Mouse (Mus musculus) cerebellum, postnatal 14 days (tissue): ENCODE results near the gene Slc9a3r1.

Experiments
- DNase-seq, 2 experiments: peaks; one replicate each; pipeline ENCODE4 v3.0.0; 2021; ENCODE audit warnings: mixed read lengths in 2 of 2

Slc9a3r1 gene

GRCm38 (mm10) chr11:115163568-115164150, 518 bp downstream of the Slc9a3r1 start:
- peak in 1 of 2 experiments; percentile 51 for DNase-seq

DNA sequence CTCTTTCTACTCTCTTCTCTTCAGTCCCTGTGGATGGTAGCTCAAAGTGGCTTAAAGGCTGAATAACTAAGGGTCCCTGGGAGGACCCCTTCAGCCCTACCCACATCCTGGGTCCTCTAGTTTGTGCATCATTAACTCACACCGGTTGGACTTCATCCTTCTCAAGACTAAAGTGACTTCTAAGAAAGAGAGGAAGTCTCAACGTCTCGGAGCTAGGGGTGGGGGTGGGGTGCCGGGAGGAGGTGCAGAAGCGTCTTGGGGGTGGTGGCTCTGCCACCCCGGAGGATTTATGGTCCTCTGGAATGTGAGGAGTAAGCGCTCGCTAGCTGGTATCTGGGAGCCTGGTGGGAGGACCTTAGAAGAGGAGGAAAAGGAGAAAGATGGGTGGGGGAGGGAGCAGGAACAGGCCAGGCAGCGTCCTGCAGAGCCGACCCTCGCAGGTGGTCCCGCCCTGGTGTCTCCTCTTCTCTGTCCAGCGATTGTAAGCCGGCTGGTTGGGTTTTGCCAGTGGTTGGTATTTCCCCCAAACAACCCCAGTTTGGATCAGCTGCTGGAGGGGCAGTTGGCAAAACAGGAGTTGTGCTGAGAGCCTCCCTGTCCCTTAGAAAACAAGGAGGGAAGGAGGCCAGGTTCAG, 1.3 kb downstream of the Slc9a3r1 start:
- no peak for DNase-seq

- DNase-seq: peak; percentile 50 to 57
Observed at GRCm38 (mm10) chr11:115164976-115165374, 1.8 kb downstream of the Slc9a3r1 start.

DNA sequence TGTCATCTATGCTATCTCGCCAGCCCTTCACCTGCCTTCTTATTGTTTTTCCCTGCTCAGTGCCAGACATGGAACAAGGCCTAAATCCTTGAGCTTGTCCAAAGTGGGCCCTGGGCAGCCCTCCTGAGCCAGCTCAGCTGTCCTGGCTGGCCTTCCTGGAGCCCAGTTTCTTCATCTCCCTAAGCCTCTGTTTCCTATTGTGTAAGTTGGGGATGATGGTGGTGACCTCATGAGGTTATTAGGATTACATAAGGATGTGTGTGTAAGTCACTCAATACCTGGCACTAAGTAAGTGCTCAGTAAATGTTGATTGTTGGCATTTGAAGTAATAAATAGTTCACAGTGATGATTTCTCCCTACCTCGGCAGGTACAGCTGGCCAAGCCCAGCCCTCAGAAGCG, 3.6 kb downstream of the Slc9a3r1 start:
- DNase-seq: no peak

- no peak for DNase-seq
Observed at GRCm38 (mm10) chr11:115167631-115168249, 4.6 kb downstream of the Slc9a3r1 start.

- no peak for DNase-seq
Observed at GRCm38 (mm10) chr11:115169430-115169829, 6.3 kb downstream of the Slc9a3r1 start.

- peak; percentile 52 to 63 for DNase-seq
Observed at GRCm38 (mm10) chr11:115171125-115171524, 8.0 kb downstream of the Slc9a3r1 start.

DNA sequence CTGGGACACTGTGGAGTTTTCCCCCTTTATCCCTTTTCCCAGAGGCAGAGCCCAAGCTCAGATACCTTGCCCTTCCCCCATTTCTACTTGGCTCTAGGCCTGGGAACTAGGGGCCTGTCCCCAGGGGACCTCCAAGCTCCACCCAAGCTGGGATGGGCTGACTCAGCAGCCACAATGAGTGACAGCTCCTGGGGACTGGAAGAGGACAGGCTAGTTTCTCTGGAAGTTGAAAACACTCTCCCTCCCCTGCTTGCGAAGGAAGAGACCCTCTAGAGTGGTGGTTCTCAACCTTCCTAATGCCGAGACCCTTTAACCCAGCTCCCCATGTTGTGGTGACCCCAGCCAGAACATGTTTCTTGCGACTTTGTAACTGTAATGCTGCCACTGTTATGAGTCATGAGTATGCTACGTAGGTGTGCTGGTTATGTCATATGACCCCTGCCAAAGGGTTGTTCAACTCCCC, 9.7 kb downstream of the Slc9a3r1 start:
- peak in 1 of 2 experiments; percentile 47 for DNase-seq

- DNase-seq: no peak
Observed at GRCm38 (mm10) chr11:115173549-115174339, 10.6 kb downstream of the Slc9a3r1 start.

DNA sequence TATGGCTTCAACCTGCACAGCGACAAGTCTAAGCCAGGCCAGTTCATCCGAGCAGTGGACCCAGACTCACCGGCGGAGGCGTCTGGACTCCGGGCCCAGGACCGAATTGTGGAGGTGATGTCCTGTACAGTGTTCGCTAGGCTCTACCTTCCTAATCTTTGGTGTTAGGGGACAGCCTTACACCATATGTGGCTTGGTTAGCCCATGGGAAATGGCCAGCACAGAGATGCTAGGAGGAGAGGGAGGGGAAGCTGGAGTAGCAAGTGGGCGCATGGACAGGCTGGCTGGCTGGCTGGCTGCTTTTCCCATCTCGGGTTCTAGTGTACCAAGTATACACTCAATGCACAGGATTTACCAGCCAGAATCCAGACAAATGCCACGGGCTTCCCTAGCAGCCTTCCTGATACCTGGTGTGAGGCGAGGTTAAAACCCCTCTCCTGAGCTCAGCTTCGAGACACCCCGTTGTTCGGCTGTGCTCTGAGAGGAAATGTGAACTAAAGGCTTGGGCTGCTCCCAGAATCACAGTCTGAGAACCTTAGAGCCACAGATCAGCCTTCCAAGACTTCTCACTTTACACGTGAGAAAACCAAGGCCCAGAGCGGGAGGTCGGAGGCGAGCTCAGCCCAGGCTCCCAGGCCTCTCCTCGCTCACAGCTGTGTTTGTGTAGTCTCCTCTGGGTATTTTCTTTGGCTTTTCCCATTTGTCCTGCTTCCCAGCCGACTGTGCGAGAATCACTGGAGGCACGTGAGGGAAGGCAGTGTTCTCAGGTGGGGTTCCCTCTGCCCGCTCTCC, 13.5 kb downstream of the Slc9a3r1 start:
- no peak for DNase-seq

DNA sequence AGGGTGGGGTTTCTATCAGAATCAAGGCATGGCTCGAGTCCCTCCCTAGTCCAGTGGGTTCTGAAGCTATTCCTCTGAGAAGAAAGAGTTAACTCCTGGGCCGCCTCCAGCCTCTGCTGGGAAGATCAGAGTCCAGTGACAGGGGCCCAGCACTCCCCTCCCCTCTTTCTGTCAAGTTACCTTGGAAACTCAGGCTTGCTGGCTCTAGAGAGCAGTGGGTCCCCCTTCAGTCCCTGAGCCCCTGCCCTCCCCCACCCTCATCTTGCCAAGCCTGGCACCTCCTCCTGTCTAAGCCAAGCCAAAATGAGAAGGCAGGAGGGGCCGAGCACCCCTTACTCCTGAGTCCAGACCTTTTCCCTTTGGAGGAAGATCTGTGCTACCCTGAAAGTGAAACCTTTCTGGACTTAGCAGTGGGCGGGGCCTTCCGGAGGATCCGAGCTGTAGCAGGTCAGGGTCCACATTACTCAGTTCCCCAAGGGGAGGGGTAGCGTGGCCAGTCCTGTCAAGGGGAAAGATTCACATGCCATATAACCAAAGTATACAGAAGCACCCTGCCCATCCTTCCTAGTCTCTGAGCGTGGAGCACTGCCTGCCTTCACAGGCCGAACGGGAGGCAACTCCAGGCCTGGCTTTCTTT, 14.5 kb downstream of the Slc9a3r1 start:
- DNase-seq: peak in 1 of 2 experiments; percentile 50

DNA sequence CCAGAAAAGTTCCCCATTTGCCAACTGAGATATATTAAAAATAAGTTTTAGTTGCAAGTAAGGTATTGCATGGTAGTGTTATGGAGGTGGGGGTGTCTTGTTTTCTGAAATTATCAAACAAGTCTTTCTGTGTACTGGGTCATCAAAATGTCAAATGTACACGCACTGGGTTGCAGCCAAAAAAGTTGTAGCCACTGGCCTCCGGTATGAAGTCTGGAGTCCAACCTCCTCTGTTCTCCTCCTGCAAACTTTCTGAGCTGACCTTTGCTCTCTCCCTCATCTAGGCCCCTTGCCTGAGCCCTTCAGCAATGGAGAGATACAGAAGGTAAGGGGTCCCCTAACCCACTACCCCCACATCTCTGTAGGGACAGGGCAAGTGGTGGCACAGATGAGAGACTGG, 15.6 kb downstream of the Slc9a3r1 start:
- no peak for DNase-seq

- DNase-seq: peak; percentile 62 to 80
Observed at GRCm38 (mm10) chr11:115179191-115179590, 16.1 kb downstream of the Slc9a3r1 start.

GRCm38 (mm10) chr11:115179881-115180280, 16.7 kb downstream of the Slc9a3r1 start:
- peak in 1 of 2 experiments; percentile 43 for DNase-seq

DNA sequence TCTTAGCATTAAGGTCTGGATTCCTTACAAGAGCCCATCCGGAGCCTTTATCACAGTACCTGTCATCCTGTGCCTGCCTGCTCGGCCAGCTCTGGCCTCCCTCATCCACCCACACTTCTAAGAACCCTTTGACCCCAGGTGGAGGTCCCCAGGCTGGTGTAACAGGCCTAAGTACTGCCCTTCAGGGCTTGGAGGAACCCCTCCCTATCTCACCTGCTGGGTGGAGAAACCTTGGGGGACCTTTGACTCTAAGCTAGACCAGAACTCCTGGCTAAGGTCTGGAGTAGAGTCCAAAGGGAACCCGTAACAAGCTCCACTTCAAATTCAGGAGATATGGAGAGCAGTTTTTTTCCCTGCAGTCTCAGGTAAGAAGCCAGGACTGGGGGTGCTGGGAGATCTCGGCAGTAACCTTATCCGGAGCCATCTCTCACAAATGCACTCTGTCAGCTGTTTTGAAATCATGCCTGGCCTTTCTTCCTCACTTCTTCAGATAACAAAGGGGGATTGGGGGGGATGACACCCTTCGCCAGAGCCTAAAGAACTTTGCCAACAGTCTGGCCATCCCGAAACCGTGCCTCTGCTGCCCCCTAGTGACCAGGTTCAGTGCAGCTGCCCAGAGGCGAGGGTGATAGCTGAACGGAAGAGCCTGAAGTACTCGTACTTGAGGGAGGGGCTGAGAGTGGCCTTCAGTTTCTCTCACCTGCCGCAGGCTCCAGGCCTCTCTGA, 18.9 kb downstream of the Slc9a3r1 start:
- peak; percentile 91 to 96 for DNase-seq

GRCm38 (mm10) chr11:115184973-115185372, 21.8 kb downstream of the Slc9a3r1 start:
- DNase-seq: no peak

- peak; percentile 100 for DNase-seq
Observed at GRCm38 (mm10) chr11:115187224-115187639, 24.1 kb downstream of the Slc9a3r1 start, which contains the start of gene Tmem104. Gene Tmem104 (plus strand): TSS chr11:115187487.

DNA sequence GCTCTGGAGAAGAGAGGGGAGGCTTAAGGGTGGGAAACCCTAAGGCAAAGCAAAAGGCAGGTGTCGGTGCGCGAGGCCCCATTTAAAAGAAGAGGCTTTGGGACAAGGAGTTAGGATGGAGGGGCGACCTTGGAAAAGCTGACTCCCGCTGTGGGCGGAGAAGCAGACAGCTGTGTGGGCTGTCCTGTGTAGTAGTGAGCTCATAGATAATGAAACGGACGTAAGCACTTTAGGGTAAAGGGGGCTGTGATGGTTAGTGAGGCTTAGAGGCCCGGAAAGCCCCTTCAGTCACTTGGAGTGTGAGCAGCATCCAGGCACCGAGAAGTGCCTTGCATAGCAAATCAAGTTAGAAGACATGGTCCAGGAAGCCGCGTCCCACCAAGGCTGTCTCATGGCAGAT, 24.6 kb downstream of the Slc9a3r1 start, which contains the start of gene Nat9:
Nat9 (minus strand) TSS at position 167 of the 400 bp plus-strand sequence.
- DNase-seq: no peak

GRCm38 (mm10) chr11:115188539-115189231, 25.5 kb downstream of the Slc9a3r1 start:
- DNase-seq: no peak

DNA sequence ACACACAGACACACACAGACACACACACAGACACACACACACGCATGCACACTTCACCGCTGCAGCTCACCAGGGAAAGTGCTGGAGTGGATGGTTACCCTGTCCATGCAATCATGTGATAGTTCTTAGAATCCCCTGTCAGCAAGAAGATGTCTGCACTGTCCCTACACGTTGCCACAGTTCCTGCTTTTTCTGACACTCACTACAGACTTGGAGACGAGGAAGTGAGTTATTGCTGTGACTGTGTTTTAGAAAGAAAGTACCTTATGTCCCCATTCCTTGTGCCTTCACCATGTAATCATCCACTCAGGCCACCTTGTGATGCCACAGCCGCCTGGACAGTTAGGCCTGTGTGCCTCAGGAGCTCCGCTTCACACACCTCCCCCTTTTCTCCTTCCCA, 26.2 kb downstream of the Slc9a3r1 start:
- DNase-seq: no peak
